Mouse (Mus musculus): ENCODE results near the gene Bod1.

DNA sequence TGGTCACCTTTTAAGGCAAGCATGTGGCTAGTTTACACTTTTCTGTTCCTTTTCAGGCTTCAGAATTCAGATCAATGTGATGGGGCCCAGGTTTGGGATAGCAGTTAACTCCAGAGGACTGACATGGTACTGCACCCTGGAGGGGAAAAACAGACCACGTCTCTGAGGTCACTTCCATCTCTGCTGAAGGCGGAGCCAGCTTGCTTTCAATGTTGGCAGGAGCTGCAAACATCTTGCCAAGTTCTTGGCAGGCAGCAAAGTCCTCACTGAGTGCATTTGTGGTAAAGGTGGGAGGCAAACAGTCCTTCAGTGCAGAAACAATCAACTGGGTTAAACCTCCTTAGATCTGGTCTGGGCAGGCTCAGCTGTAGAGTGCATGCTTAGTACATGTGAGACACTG lies 7.5 kb downstream of the Bod1 start:
- TF ChIP-seq GATA1 (IDR thresholded peaks at IDR 0.05; ENCODE audit: low read length) (no peak), TAL1 (IDR thresholded peaks at IDR 0.05; ENCODE audit: low read length) (no peak)
